Mouse (Mus musculus) small intestine, adult 2 months (tissue): Measurements from ENCODE around the gene Nos1.

ENCODE experiments used
- CTCF ChIP-seq: fragments of 200-500 bp; IDR thresholded peaks from 2 replicates; pipeline ENCODE4 v1.5.1; 2012; ENCODE audit warnings: low read depth, mild to moderate bottlenecking, control low read depth, inconsistent platforms, low read length, moderate library complexity, mixed read lengths; ENCODE audit not compliant: insufficient replicate concordance, insufficient read length; ENCODE audit errors: extremely low read depth
- POLR2A ChIP-seq: fragments of 200-500 bp; IDR thresholded peaks from 2 replicates; pipeline ENCODE4 v1.6.1; 2012; ENCODE audit warnings: low read depth, mild to moderate bottlenecking, control low read depth, inconsistent platforms, low read length, moderate library complexity

DNA sequence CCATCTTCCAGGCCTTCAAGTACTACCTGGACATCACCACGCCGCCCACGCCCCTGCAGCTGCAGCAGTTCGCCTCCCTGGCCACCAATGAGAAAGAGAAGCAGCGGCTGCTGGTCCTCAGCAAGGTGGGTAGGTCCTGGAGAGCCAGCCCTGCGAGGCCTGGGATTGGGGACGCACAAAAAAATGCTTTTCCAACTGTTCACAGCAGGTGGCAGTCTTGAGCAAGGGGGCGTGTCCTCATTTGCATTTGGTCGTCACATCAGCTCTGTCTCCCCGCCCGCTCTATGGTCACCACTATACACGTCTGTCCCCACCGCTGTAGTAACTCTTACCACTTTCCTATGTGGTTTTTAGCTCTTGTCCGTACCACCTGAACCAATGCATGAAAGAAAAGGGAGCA is 157.3 kb downstream of the Nos1 start:
- TF ChIP-seq CTCF: peak; percentile 82; the same call in 1 of the 2 replicates
- TF ChIP-seq POLR2A: no peak; the same call in 1 of the 2 replicates
